In the genomic region with DNA sequence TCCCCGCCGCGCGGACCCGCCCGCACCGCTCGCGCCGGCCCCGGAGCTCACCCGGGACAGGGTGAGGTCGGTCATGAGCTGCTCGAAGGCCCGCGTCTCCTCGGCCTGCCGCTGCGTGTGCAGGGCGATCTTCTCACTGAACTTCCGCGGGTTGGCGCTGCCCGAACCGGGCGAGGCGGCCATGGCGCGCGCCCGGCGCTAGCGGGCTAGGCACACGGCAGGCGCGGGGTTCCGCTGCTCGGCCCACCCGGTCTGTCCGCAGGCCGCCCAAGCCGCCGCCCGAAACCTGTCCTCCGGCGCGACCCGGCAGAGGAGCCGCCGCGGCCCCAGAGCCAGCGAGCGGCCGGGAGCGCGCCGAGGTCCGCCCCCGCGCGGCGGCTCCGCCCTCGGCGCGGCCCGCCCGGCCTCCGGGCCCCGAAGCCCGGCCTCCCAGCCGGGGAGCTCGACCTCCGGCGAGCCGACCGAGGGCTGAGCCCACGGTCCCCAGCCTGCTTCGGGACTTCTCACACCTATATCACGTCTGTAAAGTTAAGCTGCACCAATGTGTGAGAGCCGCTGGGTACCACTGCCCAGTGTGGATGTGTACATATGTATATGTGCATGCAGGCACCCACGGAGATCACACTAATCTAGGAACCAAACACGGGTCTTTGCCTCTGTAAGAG, we compare ENCODE assay signal across 8 mouse cellular contexts. TPM values are rescaled to one million over a fixed set of nuclear protein-coding genes. Genes with fewer than 3 reads are reported as not detected.
DNase-seq lines count a peak whose midpoint lies in the region; ATAC-seq and TF ChIP-seq lines count a peak whose summit lies in the region.

Crtc3 (minus strand) TSS at position 322 of the 665 bp plus-strand sequence.

- no peak for TF ChIP-seq CTCF in liver, embryonic 14.5 days (IDR thresholded peaks at IDR 0.05; ENCODE audit: low read depth)

- no peaks in the 10 kb centered on the region for H3K36me3 ChIP-seq in forebrain, embryonic 11.5 days (ENCODE audit: control insufficient read depth, insufficient read depth, low read length)
- H3K36me3 ChIP-seq in heart, embryonic 14.5 days (ENCODE audit: control insufficient read depth, insufficient read depth, low read length), result no peaks in the 10 kb centered on the region
- no peaks in the 10 kb centered on the region for H3K36me3 ChIP-seq in liver, embryonic 14.5 days (replicated peaks; ENCODE audit: control insufficient read depth, insufficient read depth, low read depth)
- no peaks in the 10 kb centered on the region for H3K36me3 ChIP-seq in stomach, embryonic 15.5 days

- DNase-seq in CD8-positive naive resting alpha-beta T cell, adult 2 months (ENCODE audit: low read depth in 2 of 2, low spot score in 2 of 2), result peak; percentile 41 to 44
- DNase-seq in forebrain, embryonic 11.5 days (ENCODE audit: low spot score), result peak; percentile 82
- DNase-seq in kidney, postnatal 10 days, result peak; percentile 85
- DNase-seq in liver, embryonic 14.5 days (ENCODE audit: low read depth in 3 of 3, low spot score in 3 of 3), result peak in 2 of 3 experiments; percentile 47 to 51
- DNase-seq in neural tube, embryonic 10.5 days (ENCODE audit: extremely low spot score, low spot score), result peak; percentile 83

- ATAC-seq in forebrain, embryonic 11.5 days (replicated peaks; ENCODE audit: low FRiP score), result peak; percentile 87
- ATAC-seq in heart, embryonic 14.5 days (ENCODE audit: insufficient number of reproducible peaks, insufficient read depth, low FRiP score, low read depth), result peak; percentile 84
- peak; percentile 87 for ATAC-seq in liver, embryonic 14.5 days (ENCODE audit: insufficient read depth)
- peak; percentile 89 for ATAC-seq in stomach, embryonic 15.5 days (ENCODE audit: insufficient read depth, low FRiP score, low read depth)

- under 1% methylated on average over 67 of the region's 83 CpGs for WGBS in forebrain, embryonic 11.5 days
- WGBS in heart, embryonic 14.5 days, result under 1% methylated on average over 68 of the region's 83 CpGs
- WGBS in liver, embryonic 14.5 days (ENCODE audit: insufficient replicate concordance), result under 1% methylated on average over 83 of the region's 83 CpGs
- under 1% methylated on average over 81 of the region's 83 CpGs for WGBS in stomach, embryonic 15.5 days

- peak within 1 kb of the TSS; percentile 92 for H3K27ac ChIP-seq in brown adipose tissue, adult 24 weeks (replicated peaks; ENCODE audit: low read depth, low read length)
- H3K27ac ChIP-seq in forebrain, embryonic 11.5 days (ENCODE audit: low read depth, low read length), result peak within 1 kb of the TSS; percentile 88
- peak within 1 kb of the TSS; percentile 93 to 97 for H3K27ac ChIP-seq in heart, embryonic 14.5 days (replicated peaks in 1 of 2; ENCODE audit: control insufficient read depth in 1 of 2, insufficient read depth in 1 of 2, low read depth in 2 of 2, low read length in 2 of 2)
- peak within 1 kb of the TSS; percentile 53 for H3K27ac ChIP-seq in liver, embryonic 14.5 days
- H3K27ac ChIP-seq in stomach, embryonic 15.5 days, result peak within 1 kb of the TSS; percentile 90

- H3K27me3 ChIP-seq in forebrain, embryonic 11.5 days (ENCODE audit: control insufficient read depth, insufficient read depth, low read length), result no peaks in the 10 kb centered on the region
- no peaks in the 10 kb centered on the region for H3K27me3 ChIP-seq in heart, embryonic 14.5 days (ENCODE audit: control insufficient read depth, insufficient read depth, low read length)
- no peaks in the 10 kb centered on the region for H3K27me3 ChIP-seq in liver, embryonic 14.5 days (ENCODE audit: control insufficient read depth, insufficient read depth, low read length)
- no peaks in the 10 kb centered on the region for H3K27me3 ChIP-seq in stomach, embryonic 15.5 days (replicated peaks)

- no peak for TF ChIP-seq EP300 in liver, embryonic 14.5 days (IDR thresholded peaks at IDR 0.05; ENCODE audit: low read depth)

- peaks cover 18% of the 10 kb centered on the region for H3K4me1 ChIP-seq in brown adipose tissue, adult 24 weeks (ENCODE audit: control insufficient read depth, insufficient read depth, insufficient read length, low read length)
- no peaks in the 10 kb centered on the region for H3K4me1 ChIP-seq in forebrain, embryonic 11.5 days (replicated peaks; ENCODE audit: control insufficient read depth, insufficient read depth, low read length)
- peaks cover 6 to 18% of the 10 kb centered on the region in 2 experiments; a peak in 3 of 4 replicates for H3K4me1 ChIP-seq in heart, embryonic 14.5 days (ENCODE audit: control insufficient read depth in 2 of 2, insufficient read depth in 2 of 2, low read length in 2 of 2)
- peaks cover 3 to 21% of the 10 kb centered on the region in 2 experiments for H3K4me1 ChIP-seq in liver, embryonic 14.5 days (replicated peaks; ENCODE audit: control insufficient read depth in 2 of 2, insufficient read depth in 2 of 2, low read length in 1 of 2)
- H3K4me1 ChIP-seq in stomach, embryonic 15.5 days, result peaks cover 9% of the 10 kb centered on the region

- peak within 1 kb of the TSS; percentile 97 for H3K4me3 ChIP-seq in brown adipose tissue, adult 24 weeks (ENCODE audit: insufficient read depth, low read depth, low read length)
- peak within 1 kb of the TSS; percentile 84 for H3K4me3 ChIP-seq in forebrain, embryonic 11.5 days (ENCODE audit: low read depth, low read length)
- peak within 1 kb of the TSS; percentile 88 to 89 for H3K4me3 ChIP-seq in heart, embryonic 14.5 days (ENCODE audit: control insufficient read depth in 1 of 2, insufficient read depth in 1 of 2, low read depth in 1 of 2, low read length in 2 of 2)
- peak within 1 kb of the TSS; percentile 64 to 83 for H3K4me3 ChIP-seq in liver, embryonic 14.5 days (ENCODE audit: insufficient read depth in 1 of 2, low read depth in 2 of 2, low read length in 2 of 2)
- peak within 1 kb of the TSS; percentile 91 for H3K4me3 ChIP-seq in stomach, embryonic 15.5 days (replicated peaks)

- H3K9ac ChIP-seq in forebrain, embryonic 11.5 days (ENCODE audit: low read length), result peak within 1 kb of the TSS; percentile 94
- H3K9ac ChIP-seq in heart, embryonic 14.5 days (ENCODE audit: low read length), result peak within 1 kb of the TSS; percentile 97
- H3K9ac ChIP-seq in liver, embryonic 14.5 days (replicated peaks), result peak within 1 kb of the TSS; percentile 79
- peak within 1 kb of the TSS; percentile 88 for H3K9ac ChIP-seq in stomach, embryonic 15.5 days

- H3K4me2 ChIP-seq in forebrain, embryonic 11.5 days (ENCODE audit: low read depth, low read length, severe bottlenecking), result peak within 1 kb of the TSS; percentile 85
- H3K4me2 ChIP-seq in heart, embryonic 14.5 days (ENCODE audit: low read length), result peak within 1 kb of the TSS; percentile 84
- peak within 1 kb of the TSS; percentile 100 for H3K4me2 ChIP-seq in liver, embryonic 14.5 days (ENCODE audit: low read depth)
- H3K4me2 ChIP-seq in stomach, embryonic 15.5 days, result peak within 1 kb of the TSS; percentile 84

- no peaks in the 10 kb centered on the region for H3K9me3 ChIP-seq in forebrain, embryonic 11.5 days (ENCODE audit: control insufficient read depth, low read length)
- no peaks in the 10 kb centered on the region for H3K9me3 ChIP-seq in heart, embryonic 14.5 days (ENCODE audit: control insufficient read depth, low read length)
- no peaks in the 10 kb centered on the region for H3K9me3 ChIP-seq in liver, embryonic 14.5 days (ENCODE audit: control insufficient read depth, low read length)
- H3K9me3 ChIP-seq in stomach, embryonic 15.5 days, result no peaks in the 10 kb centered on the region

RNA-seq across cellular contexts. Expression of gene Crtc3, which starts in this region (rescaled TPM):
- 5.2 and 9.5 TPM in 2 replicates for polyA plus RNA-seq in brown adipose tissue, adult 24 weeks (2012; ENCODE audit: insufficient read depth, insufficient read length, missing spikeins)
- polyA plus RNA-seq in forebrain, embryonic 11.5 days (2014; fragmentation: Nextera tagmentation; extraction: Ambion mirVana), result 11.9 and 15.5 TPM in 2 replicates
- polyA plus RNA-seq in heart, embryonic 14.5 days (2014; fragmentation: Nextera tagmentation; extraction: Ambion mirVana), result 16.2 and 18.5 TPM in 2 replicates
- 1.7 and 1.9 TPM in 2 replicates for polyA plus RNA-seq in liver, embryonic 14.5 days (2012; rRNA removed)
- 2.4 and 4.2 TPM in 2 replicates for polyA plus RNA-seq in liver, embryonic 14.5 days (2014; fragmentation: Nextera tagmentation; extraction: Ambion mirVana)
- 22.6 TPM in 2 replicates for polyA plus RNA-seq in stomach, embryonic 15.5 days (2015; fragmentation: Nextera tagmentation; extraction: Ambion mirVana)

Comparison
In these comparisons a context has a peak if more than half of its experiments do, and no peak if none do; other contexts are left out.
1. Peak in every context shown above with its lines: DNase-seq, ATAC-seq, H3K4me3 ChIP-seq and H3K27ac ChIP-seq.